ENCODE assay signal across 8 mouse cellular contexts in the genomic region with DNA sequence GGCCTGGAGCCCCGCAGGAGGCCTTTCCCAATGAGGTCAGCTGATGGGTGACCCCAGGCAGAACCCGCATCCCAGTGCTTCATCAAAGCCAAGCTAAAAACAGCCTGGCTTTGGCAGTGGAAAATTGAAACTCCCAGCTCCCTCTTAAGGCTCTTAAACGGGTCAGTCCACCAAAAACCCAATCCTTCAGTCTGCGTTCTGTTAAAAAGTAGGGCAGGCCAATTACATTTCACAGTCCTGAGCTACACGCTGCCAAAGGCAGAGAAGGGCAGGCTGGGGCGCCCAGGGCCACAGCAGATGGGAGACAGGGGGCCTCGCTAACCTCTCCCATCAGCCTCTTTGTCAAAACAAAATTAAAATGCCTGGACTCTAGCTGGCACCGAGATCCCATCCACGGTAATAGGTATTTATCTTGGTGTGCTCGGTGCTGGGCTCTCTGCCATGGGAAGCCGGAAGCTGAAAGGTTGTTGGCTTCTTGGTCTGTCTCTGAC.
DNase-seq lines count a peak whose midpoint lies in the region; ATAC-seq and TF ChIP-seq lines count a peak whose summit lies in the region.

No protein-coding gene starts in this region.

- H3K27ac ChIP-seq in forebrain, embryonic 14.5 days (ENCODE audit: low read depth, low read length): peak overlapping the region; percentile 40; the same call in 1 of the 2 replicates
- no peak overlapping the region for H3K27ac ChIP-seq in forebrain, embryonic 11.5 days (ENCODE audit: low read depth, low read length)
- H3K27ac ChIP-seq in lung, embryonic 16.5 days (ENCODE audit: low read length): no peak overlapping the region
- no peak overlapping the region for H3K27ac ChIP-seq in lung, postnatal 0 days (ENCODE audit: low read length)

- intact Hi-C loops in heart, postnatal 14 days (cut with DNase I): no loop called here

- H3K4me1 ChIP-seq in forebrain, embryonic 14.5 days (ENCODE audit: control insufficient read depth, insufficient read depth, low read length): peaks cover 11% of the 10 kb centered on the region
- H3K4me1 ChIP-seq in forebrain, embryonic 11.5 days (replicated peaks; ENCODE audit: control insufficient read depth, insufficient read depth, low read length): no peaks in the 10 kb centered on the region
- H3K4me1 ChIP-seq in lung, embryonic 16.5 days (replicated peaks; ENCODE audit: control insufficient read depth, insufficient read depth, low read length): 0 out of 2 replicates have a peak, but pooled peaks cover 2% of the 10 kb centered on the region
- H3K4me1 ChIP-seq in lung, postnatal 0 days (ENCODE audit: insufficient read depth, low read depth, low read length): no peaks in the 10 kb centered on the region

- DNase-seq in forebrain, embryonic 14.5 days (ENCODE audit: low spot score): peak; percentile 76
- no peak for DNase-seq in forebrain, embryonic 11.5 days (ENCODE audit: low spot score)
- no peak for DNase-seq in lung, postnatal 0 days (ENCODE audit: low spot score)
- DNase-seq in heart, postnatal 14 days: peak; percentile 31 to 58
- DNase-seq in retina, adult 2 months (ENCODE audit: low read depth, low spot score): peak; percentile 36
- DNase-seq in thymus, postnatal 10 days (ENCODE audit: low spot score in 2 of 2): no peak

- peak; percentile 57 for ATAC-seq in forebrain, embryonic 14.5 days
- no peak for ATAC-seq in forebrain, embryonic 11.5 days (replicated peaks; ENCODE audit: low FRiP score)
- ATAC-seq in lung, embryonic 16.5 days (ENCODE audit: low read depth): 0 out of 2 replicates have a peak, but pooled peaks have one; percentile 34
- ATAC-seq in lung, postnatal 0 days: no peak
- ATAC-seq in megakaryocyte-erythroid progenitor cell, adult 5-6 weeks (replicated peaks; ENCODE audit: low FRiP score, low TSS enrichment, poor library complexity, severe bottlenecking): no peak

- TF ChIP-seq CTCF in lung, postnatal 0 days (IDR thresholded peaks at IDR 0.05): no peak

- no peaks in the 10 kb centered on the region for H3K9me3 ChIP-seq in forebrain, embryonic 14.5 days (replicated peaks; ENCODE audit: control insufficient read depth, low read length)
- no peaks in the 10 kb centered on the region for H3K9me3 ChIP-seq in forebrain, embryonic 11.5 days (ENCODE audit: control insufficient read depth, low read length)
- no peaks in the 10 kb centered on the region for H3K9me3 ChIP-seq in lung, embryonic 16.5 days (ENCODE audit: control insufficient read depth, low read length)
- no peaks in the 10 kb centered on the region for H3K9me3 ChIP-seq in lung, postnatal 0 days (ENCODE audit: low read length)

- no peak overlapping the region for H3K4me3 ChIP-seq in forebrain, embryonic 14.5 days (ENCODE audit: low read depth, low read length)
- H3K4me3 ChIP-seq in forebrain, embryonic 11.5 days (ENCODE audit: low read depth, low read length): no peak overlapping the region
- no peak overlapping the region for H3K4me3 ChIP-seq in lung, embryonic 16.5 days (ENCODE audit: low read length)
- no peak overlapping the region for H3K4me3 ChIP-seq in lung, postnatal 0 days (ENCODE audit: low read depth, low read length)

- H3K4me2 ChIP-seq in forebrain, embryonic 14.5 days (ENCODE audit: low read length): no peak overlapping the region
- H3K4me2 ChIP-seq in forebrain, embryonic 11.5 days (ENCODE audit: low read depth, low read length, severe bottlenecking): no peak overlapping the region
- H3K4me2 ChIP-seq in lung, embryonic 16.5 days (ENCODE audit: low read depth, low read length): no peak overlapping the region
- no peak overlapping the region for H3K4me2 ChIP-seq in lung, postnatal 0 days (replicated peaks; ENCODE audit: low read depth, low read length)

- H3K36me3 ChIP-seq in forebrain, embryonic 14.5 days (ENCODE audit: control insufficient read depth, insufficient read depth, low read length): no peaks in the 10 kb centered on the region
- H3K36me3 ChIP-seq in forebrain, embryonic 11.5 days (ENCODE audit: control insufficient read depth, insufficient read depth, low read length): no peaks in the 10 kb centered on the region
- no peaks in the 10 kb centered on the region for H3K36me3 ChIP-seq in lung, embryonic 16.5 days (ENCODE audit: control insufficient read depth, insufficient read depth, low read length)
- H3K36me3 ChIP-seq in lung, postnatal 0 days (ENCODE audit: insufficient read depth, low read length): no peaks in the 10 kb centered on the region

- 22% methylated on average over 11 of the region's 11 CpGs for WGBS in forebrain, embryonic 14.5 days
- 73% methylated on average over 11 of the region's 11 CpGs for WGBS in forebrain, embryonic 11.5 days
- WGBS in lung, embryonic 16.5 days: 35% methylated on average over 11 of the region's 11 CpGs
- WGBS in lung, postnatal 0 days: 38% methylated on average over 11 of the region's 11 CpGs

- no peaks in the 10 kb centered on the region for H3K27me3 ChIP-seq in forebrain, embryonic 14.5 days (replicated peaks; ENCODE audit: control insufficient read depth, insufficient read depth, low read length)
- H3K27me3 ChIP-seq in forebrain, embryonic 11.5 days (ENCODE audit: control insufficient read depth, insufficient read depth, low read length): no peaks in the 10 kb centered on the region
- no peaks in the 10 kb centered on the region for H3K27me3 ChIP-seq in lung, embryonic 16.5 days (ENCODE audit: control insufficient read depth, insufficient read depth, low read depth, low read length)
- H3K27me3 ChIP-seq in lung, postnatal 0 days (replicated peaks; ENCODE audit: insufficient read depth, low read length): no peaks in the 10 kb centered on the region

- TF ChIP-seq EP300 in lung, postnatal 0 days (IDR thresholded peaks at IDR 0.05): no peak

- no peak overlapping the region for H3K9ac ChIP-seq in forebrain, embryonic 14.5 days (ENCODE audit: low read length)
- H3K9ac ChIP-seq in forebrain, embryonic 11.5 days (ENCODE audit: low read length): no peak overlapping the region
- H3K9ac ChIP-seq in lung, embryonic 16.5 days (ENCODE audit: low read length): no peak overlapping the region
- no peak overlapping the region for H3K9ac ChIP-seq in lung, postnatal 0 days (replicated peaks; ENCODE audit: low read depth)

Comparison
In these comparisons a context has a peak if more than half of its experiments do, and no peak if none do; other contexts are left out.
1. ATAC-seq: peak in forebrain, embryonic 14.5 days (single experiment) and lung, embryonic 16.5 days (single experiment); none in forebrain, embryonic 11.5 days (single experiment), lung, postnatal 0 days (single experiment) and megakaryocyte-erythroid progenitor cell, adult 5-6 weeks (single experiment).
2. DNase-seq: peak in forebrain, embryonic 14.5 days (single experiment), heart, postnatal 14 days (2 of 2) and retina, adult 2 months (single experiment); none in forebrain, embryonic 11.5 days (single experiment), lung, postnatal 0 days (single experiment) and thymus, postnatal 10 days (0 of 2).